Mouse (Mus musculus) layer of hippocampus, adult 18-20 months (tissue): Measurements from ENCODE around the gene Krtap5-2. TPM values are rescaled to one million over a fixed set of nuclear protein-coding genes. Genes with fewer than 3 reads are reported as not detected.
"Not testable (repeated sequence)": the region's sequence is repeated elsewhere in the genome, so short reads cannot be mapped to it uniquely, and the experiment has no call there.

Experiments used
- DNase-seq, 2 experiments: peaks; one replicate each; pipeline ENCODE4 v3.0.0; 2022; ENCODE audit warnings: low spot score in 2 of 2
- long read RNA-seq: library from polyadenylated mRNA; stranded (forward); transcript quantifications from one replicate; pipeline ENCODE4 v2.0.0, GENCODE M21; 2021
- total RNA-seq, 2 experiments: library from RNA; stranded (reverse); gene quantifications; 2 replicates each; pipeline ENCODE4 v1.2.3; 2021

Krtap5-2 gene
- not detected for total RNA-seq
- long read RNA-seq = 0 reads

- not testable (repeated sequence) for DNase-seq
Observed at GRCm38 (mm10) chr7:142175905-142176304, at the start of gene Krtap5-2. Gene Krtap5-2, minus strand, starts transcription at chr7:142176005.

GRCm38 (mm10) chr7:142224518-142224917 lies 48.7 kb upstream of the Krtap5-2 start:
- DNase-seq = no peak

GRCm38 (mm10) chr7:142212136-142212535 lies 36.3 kb upstream of the Krtap5-2 start:
- DNase-seq = not testable (repeated sequence)

GRCm38 (mm10) chr7:142211559-142211958 lies 35.8 kb upstream of the Krtap5-2 start, which contains the start of gene Gm7579:
Gene Gm7579, plus strand, starts transcription at chr7:142211859.
- no peak for DNase-seq

GRCm38 (mm10) chr7:142206891-142207290 lies 31.1 kb upstream of the Krtap5-2 start:
- DNase-seq = not testable (repeated sequence)

- DNase-seq = no peak
Observed at GRCm38 (mm10) chr7:142205488-142205887, 29.7 kb upstream of the Krtap5-2 start.

GRCm38 (mm10) chr7:142201064-142201463 lies 25.3 kb upstream of the Krtap5-2 start, which contains the start of gene Krtap5-3:
Gene Krtap5-3, plus strand, starts transcription at chr7:142201364.
- DNase-seq = no peak

- DNase-seq = peak in 1 of 2 experiments; percentile 7
Observed at GRCm38 (mm10) chr7:142198748-142199147, 22.9 kb upstream of the Krtap5-2 start.

- DNase-seq = no peak
Observed at GRCm38 (mm10) chr7:142190289-142190688, 14.5 kb upstream of the Krtap5-2 start, which contains the start of gene Gm10153. Gene Gm10153, minus strand, starts transcription at chr7:142190389.

- peak in 1 of 2 experiments; percentile 1 for DNase-seq
Observed at GRCm38 (mm10) chr7:142188156-142188555, 12.4 kb upstream of the Krtap5-2 start.

GRCm38 (mm10) chr7:142181021-142181420 lies 5.2 kb upstream of the Krtap5-2 start:
- no peak for DNase-seq

GRCm38 (mm10) chr7:142178685-142179084 lies 2.9 kb upstream of the Krtap5-2 start:
- DNase-seq = peak in 1 of 2 experiments; percentile 33

- DNase-seq = peak in 1 of 2 experiments; percentile 16
Observed at GRCm38 (mm10) chr7:142169836-142170235, 6.0 kb downstream of the Krtap5-2 start.

- not testable (repeated sequence) for DNase-seq
Observed at GRCm38 (mm10) chr7:142165639-142166038, 10.2 kb downstream of the Krtap5-2 start, which contains the start of gene Gm4553. Gene Gm4553, minus strand, starts transcription at chr7:142165739.

GRCm38 (mm10) chr7:142159366-142159765 lies 16.4 kb downstream of the Krtap5-2 start:
- DNase-seq = no peak

- not testable (repeated sequence) for DNase-seq
Observed at GRCm38 (mm10) chr7:142157013-142157412, 18.8 kb downstream of the Krtap5-2 start, which contains the start of gene Gm29735. Gene Gm29735, minus strand, starts transcription at chr7:142157113.

GRCm38 (mm10) chr7:142155308-142155707 lies 20.5 kb downstream of the Krtap5-2 start:
- DNase-seq = no peak

- DNase-seq = no peak
Observed at GRCm38 (mm10) chr7:142152191-142152590, 23.6 kb downstream of the Krtap5-2 start.

GRCm38 (mm10) chr7:142148633-142149032 lies 27.2 kb downstream of the Krtap5-2 start:
- DNase-seq = no peak

- peak in 1 of 2 experiments; percentile 59 for DNase-seq
Observed at GRCm38 (mm10) chr7:142146033-142146432, 29.8 kb downstream of the Krtap5-2 start.

GRCm38 (mm10) chr7:142145413-142145940 lies 30.3 kb downstream of the Krtap5-2 start:
- DNase-seq = peak in 1 of 2 experiments; percentile 2

GRCm38 (mm10) chr7:142144507-142144906 lies 31.3 kb downstream of the Krtap5-2 start, which contains the start of gene Gm45337:
Gene Gm45337, minus strand, starts transcription at chr7:142144607.
- DNase-seq = no peak
